Mouse (Mus musculus): ENCODE measurements around the gene Zfyve27. TPM values are rescaled to one million over a fixed set of nuclear protein-coding genes. Genes with fewer than 3 reads are reported as not detected.
A peak's percentile ranks its signal among the peaks of the same experiment; 100 is the strongest.

Gene Zfyve27
- polyA plus RNA-seq, 1 experiment from 2014 or later = 29.3 TPM

DNA sequence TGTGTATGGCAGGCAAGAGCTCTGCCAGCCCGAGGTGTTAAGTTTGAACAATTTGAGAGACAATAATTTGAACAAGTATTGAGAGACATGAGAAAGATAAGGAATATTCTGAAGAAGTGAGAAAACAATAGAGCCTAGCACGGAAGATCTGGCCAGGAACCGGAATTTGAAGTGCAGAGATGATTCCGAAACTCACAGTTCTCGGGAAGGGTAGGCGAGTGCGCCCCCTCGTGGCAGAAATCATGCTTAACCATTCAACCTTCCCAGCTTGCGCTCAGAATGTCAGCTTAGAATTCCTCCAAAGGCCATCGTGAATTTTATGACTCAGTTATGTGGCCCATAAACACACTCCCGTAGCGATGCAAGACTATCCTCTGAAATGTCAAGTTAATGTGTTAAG, 2.4 kb downstream of the Zfyve27 start:
- no peak overlapping the region for H3K27ac ChIP-seq
- no peaks in the 10 kb centered on the region for H3K9me3 ChIP-seq
- no peaks in the 10 kb centered on the region for H3K36me3 ChIP-seq
- H3K27me3 ChIP-seq = peaks cover 28% of the 10 kb centered on the region
- 3% methylated on average over 12 of the region's 12 CpGs for WGBS
- peaks cover 16% of the 10 kb centered on the region for H3K4me1 ChIP-seq
- 0 out of 2 replicates have a peak overlapping the region, but pooled peaks have one; percentile 22 for H3K4me3 ChIP-seq
- peak overlapping the region; percentile 54 for H3K4me2 ChIP-seq (replicated peaks)
- no peak overlapping the region for H3K9ac ChIP-seq
- no peak for ATAC-seq (ENCODE audit: low FRiP score, low read depth)

DNA sequence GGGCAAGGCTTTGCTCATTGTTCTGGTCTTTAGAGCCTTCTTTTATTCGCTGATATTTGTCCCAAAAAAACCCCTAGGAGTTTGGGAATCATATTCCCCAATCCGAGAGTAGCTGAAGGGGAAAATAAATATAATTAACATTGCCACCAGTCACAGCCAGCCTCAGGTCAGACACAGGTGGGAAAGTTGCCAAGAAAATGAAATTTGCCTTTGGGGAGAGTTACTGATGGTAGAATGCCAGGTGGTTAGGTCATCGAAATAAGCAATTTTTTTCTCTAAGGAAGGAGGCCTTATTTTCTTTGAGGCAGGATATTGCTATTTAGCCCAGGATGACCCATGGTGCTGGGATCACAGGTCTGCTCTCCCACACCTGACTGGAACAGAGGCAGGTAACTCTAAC, 3.0 kb downstream of the Zfyve27 start:
- Histone ChIP-seq H3K4me2 (replicated peaks) (no peak overlapping the region), H3K27ac (no peak overlapping the region), H3K4me1 (peaks cover 23% of the 10 kb centered on the region), H3K27me3 (peaks cover 28% of the 10 kb centered on the region), H3K36me3 (no peaks in the 10 kb centered on the region), H3K9me3 (no peaks in the 10 kb centered on the region), H3K4me3 (no peak overlapping the region), H3K9ac (no peak overlapping the region)
- 39% methylated on average over 3 of the region's 3 CpGs for WGBS
- no peak for ATAC-seq (ENCODE audit: low FRiP score, low read depth)

DNA sequence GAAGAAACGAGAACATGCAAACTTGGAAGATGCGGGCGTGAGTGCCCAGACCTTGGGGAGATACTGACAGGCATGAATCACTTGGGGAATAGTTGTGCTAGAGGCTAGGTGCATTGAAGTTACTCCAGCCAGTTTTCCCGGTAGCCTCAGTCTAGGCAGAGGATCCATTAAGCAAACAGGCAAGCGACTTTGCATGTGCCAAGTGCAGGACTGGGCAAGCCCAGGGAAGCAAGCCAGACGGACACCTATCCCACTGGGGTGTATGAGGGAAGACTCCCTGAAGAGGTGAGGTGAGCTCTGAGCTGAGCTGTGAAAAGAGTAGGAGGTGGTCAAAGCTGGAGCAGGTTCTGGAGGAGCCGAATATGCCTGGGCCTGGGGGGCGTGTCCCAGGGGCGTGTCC, 3.7 kb downstream of the Zfyve27 start:
- no peak overlapping the region for H3K4me3 ChIP-seq

DNA sequence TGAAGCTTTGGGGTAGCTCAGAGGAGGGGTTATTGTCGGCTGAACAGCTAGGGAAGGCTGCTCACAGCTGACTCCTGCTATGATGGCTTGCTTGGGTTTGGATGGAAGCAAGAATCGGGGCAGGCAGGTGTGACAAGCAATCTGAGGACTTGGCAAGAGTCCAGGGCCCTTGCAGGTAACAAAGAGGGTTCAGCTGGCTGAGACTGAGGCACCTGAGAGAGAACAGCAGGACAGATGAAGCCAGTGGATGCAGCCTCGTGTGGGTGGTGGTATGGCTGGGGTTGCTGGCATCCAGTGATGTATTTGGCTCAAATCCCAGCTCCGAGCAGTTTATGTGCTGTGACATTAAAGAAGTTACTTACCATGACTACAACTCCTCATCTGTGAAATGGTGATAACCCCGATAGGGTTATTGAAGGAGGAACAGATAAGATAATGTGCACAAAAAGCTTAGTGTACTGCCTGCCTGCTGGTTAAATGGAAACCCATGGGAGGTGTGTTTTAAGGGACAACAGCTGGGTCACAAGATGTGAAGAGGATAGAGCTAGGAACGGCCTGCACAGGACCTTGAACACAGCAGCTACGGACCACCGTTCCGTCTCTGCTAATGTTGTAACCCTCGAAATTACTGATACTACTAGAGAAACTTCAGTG, 5.7 kb downstream of the Zfyve27 start:
- peaks cover 28% of the 10 kb centered on the region for H3K27me3 ChIP-seq
- 79% methylated on average over 10 of the region's 10 CpGs for WGBS
- no peaks in the 10 kb centered on the region for H3K9me3 ChIP-seq
- no peak overlapping the region for H3K9ac ChIP-seq
- no peaks in the 10 kb centered on the region for H3K36me3 ChIP-seq
- no peak for ATAC-seq (ENCODE audit: low FRiP score, low read depth)
- no peak overlapping the region for H3K4me3 ChIP-seq
- no peak overlapping the region for H3K27ac ChIP-seq
- H3K4me2 ChIP-seq (replicated peaks) = no peak overlapping the region
- peaks cover 24% of the 10 kb centered on the region for H3K4me1 ChIP-seq

More for the DNA sequence above, 3.7 kb downstream of the Zfyve27 start:
- peak overlapping the region; percentile 25; the same call in 1 of the 2 replicates for H3K9ac ChIP-seq
- no peak overlapping the region for H3K27ac ChIP-seq
- H3K4me1 ChIP-seq = peaks cover 24% of the 10 kb centered on the region
- H3K9me3 ChIP-seq = no peaks in the 10 kb centered on the region
- no peak overlapping the region for H3K4me2 ChIP-seq (replicated peaks)
- no peaks in the 10 kb centered on the region for H3K36me3 ChIP-seq
- WGBS = 55% methylated on average over 9 of the region's 9 CpGs
- H3K27me3 ChIP-seq = peaks cover 28% of the 10 kb centered on the region
- no peak for ATAC-seq (ENCODE audit: low FRiP score, low read depth)

DNA sequence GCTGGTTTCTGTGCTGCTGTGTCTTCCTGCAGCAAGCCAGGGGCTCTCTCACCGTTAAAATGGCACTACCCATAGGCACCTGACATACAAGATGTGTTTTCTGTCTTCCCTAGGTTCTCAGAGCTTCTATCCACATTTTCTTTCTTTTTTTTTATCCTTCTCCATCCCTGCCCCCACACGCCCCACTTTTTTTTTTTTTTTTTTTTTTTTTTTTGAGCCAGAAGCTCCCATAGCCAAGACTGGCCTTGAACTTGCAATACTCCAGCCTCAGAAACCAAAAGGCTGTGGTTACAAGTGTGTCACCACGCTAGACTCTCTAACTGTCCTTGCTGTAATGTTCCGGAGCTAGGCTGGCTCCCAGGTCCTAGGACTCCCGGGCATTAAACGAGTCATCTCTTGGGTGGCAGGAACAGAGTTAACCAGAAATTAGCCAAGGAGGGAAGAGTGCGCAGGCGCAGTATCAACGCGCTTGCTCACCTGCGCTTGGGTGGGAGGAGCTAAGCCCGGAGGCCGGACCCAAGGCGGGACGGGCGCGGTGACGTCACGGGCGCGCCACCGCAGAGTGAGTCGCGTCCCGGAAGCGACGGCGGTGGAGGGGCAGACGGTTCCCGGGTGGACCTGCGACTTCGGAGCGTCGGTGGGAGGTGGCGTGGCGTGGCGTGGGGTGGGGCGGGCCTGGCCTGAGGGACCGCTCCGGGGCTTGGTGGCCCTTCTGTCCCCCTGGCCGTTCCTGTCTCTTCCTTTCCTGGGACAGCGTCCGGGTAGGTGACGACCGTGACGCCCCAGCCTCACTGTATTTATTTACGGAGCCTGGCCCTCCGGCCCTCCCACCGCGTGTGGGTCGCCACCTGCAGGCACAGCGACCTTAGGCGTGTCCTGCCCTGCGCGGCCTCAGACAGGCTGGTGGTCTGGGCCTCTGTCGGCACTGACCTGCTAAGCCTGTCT, 6.5 kb downstream of the Zfyve27 start:
- Histone ChIP-seq H3K36me3 (no peaks in the 10 kb centered on the region), H3K27ac (no peak overlapping the region; the same call in 1 of the 2 replicates), H3K4me3 (peak overlapping the region; percentile 93), H3K27me3 (peaks cover 25% of the 10 kb centered on the region), H3K9me3 (no peaks in the 10 kb centered on the region), H3K4me1 (peaks cover 24% of the 10 kb centered on the region), H3K4me2 (replicated peaks) (peak overlapping the region; percentile 94), H3K9ac (peak overlapping the region; percentile 87)
- peak; percentile 92 for ATAC-seq (ENCODE audit: low FRiP score, low read depth)
- 1% methylated on average over 55 of the region's 56 CpGs for WGBS

DNA sequence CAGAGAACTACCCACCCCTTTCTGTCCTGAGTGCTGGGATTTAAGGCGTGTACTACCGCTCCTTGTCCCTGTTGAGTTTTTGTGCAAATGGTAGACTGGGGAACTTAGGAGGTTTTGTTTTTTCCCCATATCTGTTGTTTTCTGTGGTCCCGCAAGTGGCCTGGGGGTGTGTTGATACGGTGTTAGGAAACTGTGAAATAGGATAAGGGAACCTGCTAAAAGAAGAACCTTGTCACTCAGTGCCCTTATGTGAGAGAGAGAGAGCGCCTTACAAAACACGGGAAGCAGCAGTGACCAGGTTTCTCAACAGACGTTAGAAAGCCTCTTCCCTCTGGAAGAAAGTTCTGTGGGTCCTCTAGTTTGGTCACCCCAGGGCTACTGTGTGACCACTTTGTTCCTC, 13.1 kb downstream of the Zfyve27 start:
- Histone ChIP-seq H3K27ac (no peak overlapping the region), H3K4me1 (peaks cover under 1% of the 10 kb centered on the region; the same call in 1 of the 2 replicates), H3K4me3 (no peak overlapping the region), H3K4me2 (replicated peaks) (no peak overlapping the region), H3K9ac (no peak overlapping the region), H3K27me3 (no peaks in the 10 kb centered on the region), H3K36me3 (peaks cover 40% of the 10 kb centered on the region), H3K9me3 (no peaks in the 10 kb centered on the region)
- 87% methylated on average over 7 of the region's 7 CpGs for WGBS
- no peak for ATAC-seq (ENCODE audit: low FRiP score, low read depth)

DNA sequence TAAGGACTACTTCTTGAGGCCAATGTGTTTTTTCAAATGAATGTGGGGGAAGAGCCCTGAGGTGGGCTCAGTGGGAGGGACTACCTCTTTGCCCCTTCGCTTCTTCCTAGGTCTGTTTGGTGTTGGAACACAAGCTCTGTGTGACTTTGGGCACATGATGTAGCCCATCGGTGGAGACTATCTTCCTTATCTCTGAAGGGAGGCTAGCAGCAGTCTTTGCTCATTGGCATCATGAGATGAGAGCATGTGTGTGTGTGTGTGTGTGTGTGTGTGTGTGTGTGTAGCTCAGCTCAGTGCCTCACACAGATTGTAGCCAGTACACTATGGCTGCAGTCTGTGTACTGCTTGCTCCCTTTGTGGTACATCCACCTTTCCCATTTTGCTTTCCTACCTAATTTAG, 13.7 kb downstream of the Zfyve27 start:
- no peak for ATAC-seq (ENCODE audit: low FRiP score, low read depth)
- Histone ChIP-seq H3K4me1 (no peaks in the 10 kb centered on the region), H3K27ac (no peak overlapping the region), H3K9me3 (no peaks in the 10 kb centered on the region), H3K36me3 (peaks cover 45% of the 10 kb centered on the region), H3K9ac (no peak overlapping the region), H3K27me3 (no peaks in the 10 kb centered on the region), H3K4me3 (no peak overlapping the region), H3K4me2 (replicated peaks) (no peak overlapping the region)
- WGBS = 88% methylated on average over 2 of the region's 2 CpGs

DNA sequence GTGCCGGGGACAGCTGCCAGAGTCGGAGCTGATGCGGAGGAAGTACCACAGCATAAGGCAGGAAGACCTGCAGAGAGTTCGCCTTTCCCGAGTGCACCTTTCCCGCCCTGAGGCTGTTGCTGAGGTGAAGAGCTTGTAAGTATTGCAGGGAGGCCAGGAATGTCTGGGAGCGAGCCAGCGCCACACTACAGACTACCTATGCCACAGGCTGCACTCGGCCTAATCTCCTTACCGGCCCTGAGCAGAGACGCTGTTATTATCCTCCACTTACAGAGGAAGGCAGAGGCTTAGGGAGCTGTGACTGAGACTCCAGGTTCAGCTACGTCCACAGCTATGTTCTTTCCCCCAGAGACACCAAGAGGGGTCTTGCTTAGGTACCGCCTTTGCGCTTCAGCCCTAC, 15.6 kb downstream of the Zfyve27 start:
- no peak overlapping the region for H3K4me2 ChIP-seq (replicated peaks)
- WGBS = 89% methylated on average over 14 of the region's 14 CpGs
- no peak overlapping the region for H3K4me3 ChIP-seq
- no peak overlapping the region for H3K27ac ChIP-seq
- H3K4me1 ChIP-seq = no peaks in the 10 kb centered on the region
- no peak overlapping the region for H3K9ac ChIP-seq
- H3K9me3 ChIP-seq = no peaks in the 10 kb centered on the region
- no peaks in the 10 kb centered on the region for H3K27me3 ChIP-seq
- no peak for ATAC-seq (ENCODE audit: low FRiP score, low read depth)
- H3K36me3 ChIP-seq = peaks cover 64% of the 10 kb centered on the region

DNA sequence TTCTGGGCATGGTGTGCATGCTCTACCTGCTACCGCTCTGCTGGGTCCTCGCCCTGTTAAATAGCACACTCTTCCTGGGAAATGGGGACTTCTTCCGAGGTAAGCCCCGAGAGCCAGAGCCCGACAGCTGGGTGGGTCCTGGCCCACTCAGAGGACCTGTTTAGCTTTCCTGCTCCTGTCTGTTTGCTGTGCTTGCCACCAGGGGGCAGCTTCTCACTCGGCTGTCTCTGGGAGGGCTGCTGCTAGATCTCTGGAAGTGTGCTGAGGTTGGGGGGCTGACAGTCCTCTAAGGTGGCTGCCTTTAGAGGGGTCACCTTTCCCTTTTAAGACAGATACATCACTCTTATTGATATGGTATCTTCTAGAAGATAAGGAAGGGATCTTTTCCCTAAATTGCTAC, 18.9 kb downstream of the Zfyve27 start:
- H3K27me3 ChIP-seq = no peaks in the 10 kb centered on the region
- 59% methylated on average over 6 of the region's 6 CpGs for WGBS
- no peak overlapping the region for H3K27ac ChIP-seq
- H3K9me3 ChIP-seq = no peaks in the 10 kb centered on the region
- H3K4me1 ChIP-seq = no peaks in the 10 kb centered on the region
- H3K36me3 ChIP-seq = peaks cover 81% of the 10 kb centered on the region
- no peak for ATAC-seq (ENCODE audit: low FRiP score, low read depth)
- no peak overlapping the region for H3K9ac ChIP-seq
- H3K4me2 ChIP-seq (replicated peaks) = no peak overlapping the region
- H3K4me3 ChIP-seq = no peak overlapping the region

DNA sequence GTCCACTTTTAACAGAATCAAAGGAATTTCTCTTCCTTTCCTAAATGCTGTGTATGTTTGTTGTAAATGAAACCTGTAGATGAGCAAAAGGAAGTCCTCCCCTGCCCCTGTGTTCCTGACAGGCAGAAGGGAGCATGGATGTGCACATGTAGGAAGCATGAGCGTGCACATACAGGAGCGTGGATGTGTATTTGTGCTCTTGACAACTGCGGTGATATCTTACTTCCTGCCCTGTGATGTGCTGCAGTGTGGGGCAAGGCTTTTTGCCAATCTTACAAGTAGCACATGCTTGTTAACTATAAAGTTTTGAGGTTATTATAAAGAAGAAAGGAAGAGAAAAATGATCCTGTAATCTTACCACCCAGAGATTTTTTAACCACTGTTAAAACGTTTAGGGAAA, 26.0 kb downstream of the Zfyve27 start:
- Histone ChIP-seq H3K4me2 (replicated peaks) (no peak overlapping the region), H3K27me3 (no peaks in the 10 kb centered on the region), H3K9me3 (no peaks in the 10 kb centered on the region), H3K4me3 (no peak overlapping the region), H3K27ac (no peak overlapping the region), H3K9ac (no peak overlapping the region), H3K36me3 (peaks cover 61% of the 10 kb centered on the region), H3K4me1 (peaks cover 12% of the 10 kb centered on the region)
- ATAC-seq (ENCODE audit: low FRiP score, low read depth) = no peak
- WGBS = 73% methylated on average over 4 of the region's 4 CpGs

DNA sequence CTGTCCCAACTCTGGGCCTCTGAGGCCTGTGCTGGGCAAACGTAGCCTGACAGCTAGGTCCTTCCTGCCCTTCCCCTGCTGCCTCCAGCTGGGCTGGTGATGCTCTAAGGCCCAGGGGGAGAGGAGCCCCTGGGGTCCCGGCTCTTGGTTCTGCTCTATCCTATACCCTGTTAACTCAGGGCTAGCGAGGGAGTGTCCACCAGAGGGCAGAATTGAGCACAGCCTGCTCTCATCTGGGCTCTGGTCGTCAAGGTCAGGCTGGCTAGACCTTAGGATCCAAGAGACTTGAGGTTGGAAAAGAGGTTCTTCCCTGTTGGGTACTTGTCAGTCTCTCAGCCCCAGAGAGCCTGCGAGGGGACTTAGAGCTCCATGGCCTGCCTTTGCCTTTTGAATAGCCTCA, 26.7 kb downstream of the Zfyve27 start:
- Histone ChIP-seq H3K9me3 (no peaks in the 10 kb centered on the region), H3K4me3 (no peak overlapping the region), H3K36me3 (peaks cover 54% of the 10 kb centered on the region), H3K27me3 (no peaks in the 10 kb centered on the region), H3K4me2 (replicated peaks) (no peak overlapping the region), H3K4me1 (peaks cover 12% of the 10 kb centered on the region), H3K27ac (0 out of 2 replicates have a peak overlapping the region, but pooled peaks have one; percentile 17), H3K9ac (no peak overlapping the region)
- ATAC-seq (ENCODE audit: low FRiP score, low read depth) = peak; percentile 42; the same call in 1 of the 2 replicates
- WGBS = 27% methylated on average over 5 of the region's 5 CpGs

DNA sequence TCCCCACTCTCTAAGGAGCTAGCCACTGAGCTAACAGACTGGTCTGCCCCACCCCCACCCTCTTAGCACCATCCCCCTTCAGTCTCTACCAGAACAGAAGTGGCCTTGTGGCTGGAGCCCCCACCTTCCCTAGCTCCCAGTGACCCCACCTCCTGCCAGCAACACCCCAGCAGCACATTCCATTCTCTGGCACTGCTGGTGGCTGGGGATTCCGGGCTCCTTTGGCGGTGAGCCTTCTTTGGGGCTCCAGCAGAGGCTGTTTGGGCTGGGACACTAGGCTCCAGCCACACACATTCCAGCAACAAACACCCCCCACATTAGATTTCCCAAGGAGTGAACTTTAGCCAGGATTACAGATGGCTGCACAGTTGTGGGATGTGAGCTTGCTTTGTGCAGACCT, 29.6 kb downstream of the Zfyve27 start:
- H3K4me3 ChIP-seq = no peak overlapping the region
- H3K9me3 ChIP-seq = no peaks in the 10 kb centered on the region
- peaks cover 16% of the 10 kb centered on the region for H3K27me3 ChIP-seq
- peak overlapping the region; percentile 65 for H3K27ac ChIP-seq
- no peak overlapping the region for H3K4me2 ChIP-seq (replicated peaks)
- H3K4me1 ChIP-seq = peaks cover 19% of the 10 kb centered on the region
- 40% methylated on average over 2 of the region's 2 CpGs for WGBS
- H3K36me3 ChIP-seq = peaks cover 36% of the 10 kb centered on the region
- H3K9ac ChIP-seq = no peak overlapping the region
- ATAC-seq (ENCODE audit: low FRiP score, low read depth) = no peak

Measured in limb, embryonic 13.5 days (tissue).